Comparison of ENCODE assay signal across 23 mouse cellular contexts in genomic region chr5:77261137-77261536, GRCm38 (mm10). TPM values are rescaled to one million over a fixed set of nuclear protein-coding genes. Genes with fewer than 3 reads are reported as not detected.
"Had no signal": no experiment of that assay in that cellular context is flagged by ENCODE, and none has a peak within 500 bp of the region (broad histone marks: within the 10 kb centered on the region; RNA-seq: fewer than 3 reads in every experiment).

No protein-coding gene starts in this region.

- H3K27me3 ChIP-seq: liver, embryonic 15.5 days; lung, embryonic 15.5 days; neural tube, embryonic 15.5 days had no signal

- H3K4me3 ChIP-seq: liver, embryonic 15.5 days; lung, embryonic 15.5 days; megakaryocyte, embryonic 14.5 days; midbrain, embryonic 10.5 days; midbrain, embryonic 13.5 days; myocyte; neural tube, embryonic 13.5 days; neural tube, embryonic 15.5 days had no signal

- H3K36me3 ChIP-seq: liver, embryonic 15.5 days; lung, embryonic 15.5 days; midbrain, embryonic 10.5 days; midbrain, embryonic 13.5 days; neural tube, embryonic 13.5 days; neural tube, embryonic 15.5 days had no signal

- H3K4me1 ChIP-seq: lung, embryonic 15.5 days; neural tube, embryonic 13.5 days; neural tube, embryonic 15.5 days had no signal

- H3K27ac ChIP-seq: liver, embryonic 15.5 days; lung, embryonic 15.5 days; macrophage; midbrain, embryonic 10.5 days; midbrain, embryonic 13.5 days; neural tube, embryonic 13.5 days; neural tube, embryonic 15.5 days had no signal

- ATAC-seq: liver, postnatal 0 days; lung, postnatal 0 days; midbrain, embryonic 13.5 days; midbrain, embryonic 16.5 days had no signal

- H3K9ac ChIP-seq: liver, embryonic 15.5 days; liver, postnatal 0 days; lung, embryonic 15.5 days; midbrain, embryonic 13.5 days; neural tube, embryonic 13.5 days; neural tube, embryonic 15.5 days had no signal

- DNase-seq: liver, postnatal 0 days; lung, adult 2 months; lung, postnatal 14 days; lung, postnatal 36 days; right cerebral cortex, adult 18-20 months; right cerebral cortex, postnatal 25 days; right cerebral cortex, postnatal 4 days; spleen, adult 18-20 months; thymus, adult 18-20 months; thymus, postnatal 14 days; thymus, postnatal 36 days had no signal

- H3K9me3 ChIP-seq: liver, embryonic 15.5 days; lung, embryonic 15.5 days; megakaryocyte, embryonic 14.5 days; midbrain, embryonic 10.5 days; midbrain, embryonic 13.5 days; neural tube, embryonic 13.5 days; neural tube, embryonic 15.5 days had no signal

- H3K4me2 ChIP-seq: liver, embryonic 15.5 days; lung, embryonic 15.5 days; midbrain, embryonic 13.5 days; neural tube, embryonic 13.5 days; neural tube, embryonic 15.5 days had no signal

RNA-seq across cellular contexts. Expression of gene Spink2, which starts 49.9 kb away (rescaled TPM):
- polyA plus RNA-seq: liver, postnatal 0 days; macrophage; myocyte; small intestine, adult 2 months had no signal
